Mouse (Mus musculus): ENCODE measurements around the gene Nrap. TPM values are rescaled to one million over a fixed set of nuclear protein-coding genes. Genes with fewer than 3 reads are reported as not detected.

The Nrap gene
- polyA plus RNA-seq, 1 experiment from 2014 or later = 0.65 TPM

GRCm38 (mm10) chr19:56326243-56326855 lies 63.5 kb downstream of the Nrap start:
- 36% methylated on average over 21 of the region's 21 CpGs for WGBS
- Histone ChIP-seq H3K4me3 (replicated peaks) (no peak overlapping the region), H3K4me1 (peaks cover 14% of the 10 kb centered on the region), H3K4me2 (peak overlapping the region; percentile 15; the same call in 1 of the 2 replicates), H3K27me3 (replicated peaks) (0 out of 2 replicates have a peak, but pooled peaks cover 2% of the 10 kb centered on the region), H3K27ac (replicated peaks) (peak overlapping the region; percentile 45), H3K9ac (replicated peaks) (no peak overlapping the region), H3K36me3 (no peaks in the 10 kb centered on the region), H3K9me3 (replicated peaks) (no peaks in the 10 kb centered on the region)
- ATAC-seq (ENCODE audit: low FRiP score) = no peak

- H3K27ac ChIP-seq (replicated peaks) = no peak overlapping the region
- peaks cover 21% of the 10 kb centered on the region for H3K4me1 ChIP-seq
- H3K36me3 ChIP-seq = no peaks in the 10 kb centered on the region
- no peak for ATAC-seq (ENCODE audit: low FRiP score)
- WGBS = 52% methylated on average over 10 of the region's 10 CpGs
- H3K27me3 ChIP-seq (replicated peaks) = 0 out of 2 replicates have a peak, but pooled peaks cover 2% of the 10 kb centered on the region
- peak overlapping the region; percentile 15; the same call in 1 of the 2 replicates for H3K4me2 ChIP-seq
- no peak overlapping the region for H3K4me3 ChIP-seq (replicated peaks)
- H3K9ac ChIP-seq (replicated peaks) = no peak overlapping the region
- H3K9me3 ChIP-seq (replicated peaks) = no peaks in the 10 kb centered on the region
Observed at GRCm38 (mm10) chr19:56325676-56326075, 64.2 kb downstream of the Nrap start.

GRCm38 (mm10) chr19:56321303-56321920 lies 68.4 kb downstream of the Nrap start:
- no peaks in the 10 kb centered on the region for H3K9me3 ChIP-seq (replicated peaks)
- no peak overlapping the region for H3K9ac ChIP-seq (replicated peaks)
- 67% methylated on average over 12 of the region's 12 CpGs for WGBS
- no peaks in the 10 kb centered on the region for H3K36me3 ChIP-seq
- H3K4me3 ChIP-seq (replicated peaks) = no peak overlapping the region
- no peak for ATAC-seq (ENCODE audit: low FRiP score)
- H3K27me3 ChIP-seq (replicated peaks) = 0 out of 2 replicates have a peak, but pooled peaks cover 2% of the 10 kb centered on the region
- peaks cover 32% of the 10 kb centered on the region for H3K4me1 ChIP-seq
- H3K4me2 ChIP-seq = no peak overlapping the region
- H3K27ac ChIP-seq (replicated peaks) = no peak overlapping the region

GRCm38 (mm10) chr19:56320186-56320860 lies 69.5 kb downstream of the Nrap start:
- WGBS = 19% methylated on average over 26 of the region's 26 CpGs
- no peak overlapping the region; the same call in 1 of the 2 replicates for H3K4me3 ChIP-seq (replicated peaks)
- H3K36me3 ChIP-seq = no peaks in the 10 kb centered on the region
- H3K27me3 ChIP-seq (replicated peaks) = 0 out of 2 replicates have a peak, but pooled peaks cover 2% of the 10 kb centered on the region
- peaks cover 24% of the 10 kb centered on the region for H3K4me1 ChIP-seq
- no peaks in the 10 kb centered on the region for H3K9me3 ChIP-seq (replicated peaks)
- H3K27ac ChIP-seq (replicated peaks) = no peak overlapping the region
- H3K4me2 ChIP-seq = peak overlapping the region; percentile 33
- 0 out of 2 replicates have a peak overlapping the region, but pooled peaks have one; percentile 14 for H3K9ac ChIP-seq (replicated peaks)
- no peak for ATAC-seq (ENCODE audit: low FRiP score)

GRCm38 (mm10) chr19:56319629-56320028 lies 70.2 kb downstream of the Nrap start:
- Histone ChIP-seq H3K4me2 (0 out of 2 replicates have a peak overlapping the region, but pooled peaks have one; percentile 33), H3K4me3 (replicated peaks) (no peak overlapping the region), H3K36me3 (no peaks in the 10 kb centered on the region), H3K27me3 (replicated peaks) (0 out of 2 replicates have a peak, but pooled peaks cover 2% of the 10 kb centered on the region), H3K9ac (replicated peaks) (no peak overlapping the region), H3K27ac (replicated peaks) (no peak overlapping the region), H3K4me1 (peaks cover 24% of the 10 kb centered on the region), H3K9me3 (replicated peaks) (no peaks in the 10 kb centered on the region)
- WGBS = 88% methylated on average over 6 of the region's 6 CpGs
- no peak for ATAC-seq (ENCODE audit: low FRiP score)

GRCm38 (mm10) chr19:56319219-56319618 lies 70.6 kb downstream of the Nrap start:
- no peak for ATAC-seq (ENCODE audit: low FRiP score)
- H3K4me2 ChIP-seq = no peak overlapping the region

GRCm38 (mm10) chr19:56316531-56316930 lies 73.3 kb downstream of the Nrap start:
- no peaks in the 10 kb centered on the region for H3K27me3 ChIP-seq (replicated peaks)
- ATAC-seq (ENCODE audit: low FRiP score) = no peak
- no peak overlapping the region for H3K27ac ChIP-seq (replicated peaks)
- WGBS = 86% methylated on average over 3 of the region's 3 CpGs
- no peak overlapping the region for H3K9ac ChIP-seq (replicated peaks)
- no peaks in the 10 kb centered on the region for H3K9me3 ChIP-seq (replicated peaks)
- H3K4me2 ChIP-seq = no peak overlapping the region
- H3K36me3 ChIP-seq = no peaks in the 10 kb centered on the region
- no peak overlapping the region for H3K4me3 ChIP-seq (replicated peaks)
- peaks cover 21% of the 10 kb centered on the region for H3K4me1 ChIP-seq

More at GRCm38 (mm10) chr19:56319219-56319618, 70.6 kb downstream of the Nrap start:
- 0 out of 2 replicates have a peak, but pooled peaks cover under 1% of the 10 kb centered on the region for H3K27me3 ChIP-seq (replicated peaks)
- no peak overlapping the region for H3K4me3 ChIP-seq (replicated peaks)
- no peaks in the 10 kb centered on the region for H3K36me3 ChIP-seq
- no peak overlapping the region for H3K27ac ChIP-seq (replicated peaks)
- H3K9ac ChIP-seq (replicated peaks) = no peak overlapping the region
- 97% methylated on average over 7 of the region's 7 CpGs for WGBS
- H3K9me3 ChIP-seq (replicated peaks) = no peaks in the 10 kb centered on the region
- peaks cover 24% of the 10 kb centered on the region for H3K4me1 ChIP-seq

GRCm38 (mm10) chr19:56300835-56301234 lies 89.0 kb downstream of the Nrap start:
- Histone ChIP-seq H3K9ac (replicated peaks) (no peak overlapping the region), H3K9me3 (replicated peaks) (no peaks in the 10 kb centered on the region), H3K4me1 (0 out of 2 replicates have a peak, but pooled peaks cover 7% of the 10 kb centered on the region), H3K4me3 (replicated peaks) (no peak overlapping the region), H3K27me3 (replicated peaks) (no peaks in the 10 kb centered on the region), H3K4me2 (no peak overlapping the region), H3K27ac (replicated peaks) (no peak overlapping the region), H3K36me3 (no peaks in the 10 kb centered on the region)
- ATAC-seq (ENCODE audit: low FRiP score) = no peak
- WGBS = 57% methylated on average over 11 of the region's 11 CpGs

GRCm38 (mm10) chr19:56297264-56297663 lies 92.6 kb downstream of the Nrap start:
- H3K4me2 ChIP-seq = no peak overlapping the region
- no peaks in the 10 kb centered on the region for H3K9me3 ChIP-seq (replicated peaks)
- no peak overlapping the region for H3K27ac ChIP-seq (replicated peaks)
- H3K9ac ChIP-seq (replicated peaks) = no peak overlapping the region
- no peak for ATAC-seq (ENCODE audit: low FRiP score)
- H3K36me3 ChIP-seq = no peaks in the 10 kb centered on the region
- H3K4me1 ChIP-seq = peaks cover 14% of the 10 kb centered on the region
- 72% methylated on average over 3 of the region's 3 CpGs for WGBS
- no peak overlapping the region for H3K4me3 ChIP-seq (replicated peaks)
- H3K27me3 ChIP-seq (replicated peaks) = no peaks in the 10 kb centered on the region

- Histone ChIP-seq H3K4me1 (peaks cover 20% of the 10 kb centered on the region), H3K27me3 (replicated peaks) (no peaks in the 10 kb centered on the region), H3K4me3 (replicated peaks) (no peak overlapping the region), H3K27ac (replicated peaks) (no peak overlapping the region), H3K36me3 (no peaks in the 10 kb centered on the region), H3K9me3 (replicated peaks) (no peaks in the 10 kb centered on the region), H3K4me2 (no peak overlapping the region), H3K9ac (replicated peaks) (no peak overlapping the region)
- no peak for ATAC-seq (ENCODE audit: low FRiP score)
- 86% methylated on average over 9 of the region's 9 CpGs for WGBS
Observed at GRCm38 (mm10) chr19:56296668-56297067, 93.2 kb downstream of the Nrap start.

GRCm38 (mm10) chr19:56294654-56295399 lies 95.0 kb downstream of the Nrap start:
- peak; percentile 66; the same call in 1 of the 2 replicates for ATAC-seq (ENCODE audit: low FRiP score)
- WGBS = 26% methylated on average over 7 of the region's 7 CpGs
- Histone ChIP-seq H3K4me1 (peaks cover 14% of the 10 kb centered on the region), H3K4me2 (peak overlapping the region; percentile 26), H3K9me3 (replicated peaks) (no peaks in the 10 kb centered on the region), H3K36me3 (no peaks in the 10 kb centered on the region), H3K27ac (replicated peaks) (no peak overlapping the region), H3K27me3 (replicated peaks) (no peaks in the 10 kb centered on the region), H3K9ac (replicated peaks) (no peak overlapping the region), H3K4me3 (replicated peaks) (no peak overlapping the region)

Measured in neural tube, embryonic 15.5 days (tissue).